Mouse (Mus musculus) cerebellum, adult 11-12 months (tissue): ENCODE measurements around the gene Dynlrb2.

Experiments
- DNase-seq: peaks from one replicate; pipeline ENCODE4 v3.0.0; 2022

Gene Dynlrb2

DNA sequence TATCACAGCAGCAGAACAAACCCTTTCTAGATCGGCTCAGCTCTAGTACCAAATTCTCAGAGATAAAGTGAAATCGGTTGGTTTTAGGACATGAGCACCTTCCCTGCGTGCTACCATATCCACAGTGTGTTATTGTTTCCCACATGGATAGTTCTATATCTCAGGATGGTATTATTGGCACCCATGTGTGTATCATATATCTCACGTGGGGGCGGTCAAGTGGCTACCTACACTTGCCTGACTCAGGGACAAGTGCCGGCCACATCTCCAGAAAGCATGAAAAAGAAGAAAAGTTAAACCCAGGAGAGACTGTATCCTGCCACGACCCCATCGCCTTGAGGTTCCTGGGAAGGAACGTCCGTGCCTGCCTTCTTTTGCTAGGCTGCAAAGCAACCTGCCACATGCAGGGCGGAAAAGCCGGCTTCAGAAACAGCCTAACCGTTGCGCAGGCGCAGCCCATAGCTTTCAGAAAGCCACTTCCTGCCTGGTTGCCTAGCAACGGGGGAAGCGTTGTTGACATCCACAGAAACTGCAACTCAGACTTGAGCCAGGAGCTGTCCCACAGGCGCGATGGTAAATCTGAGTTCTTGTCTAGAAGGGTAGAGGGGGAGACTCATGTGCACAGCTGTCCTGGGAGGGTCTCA, at the start of gene Dynlrb2:
Gene Dynlrb2, plus strand, starts transcription at position 498 of the 644 bp plus-strand sequence.
- peak; percentile 90 for DNase-seq

- no peak for DNase-seq
These were observed 46.2 kb upstream of the Dynlrb2 start for GRCm38 (mm10) chr8:116458569-116458968.

DNA sequence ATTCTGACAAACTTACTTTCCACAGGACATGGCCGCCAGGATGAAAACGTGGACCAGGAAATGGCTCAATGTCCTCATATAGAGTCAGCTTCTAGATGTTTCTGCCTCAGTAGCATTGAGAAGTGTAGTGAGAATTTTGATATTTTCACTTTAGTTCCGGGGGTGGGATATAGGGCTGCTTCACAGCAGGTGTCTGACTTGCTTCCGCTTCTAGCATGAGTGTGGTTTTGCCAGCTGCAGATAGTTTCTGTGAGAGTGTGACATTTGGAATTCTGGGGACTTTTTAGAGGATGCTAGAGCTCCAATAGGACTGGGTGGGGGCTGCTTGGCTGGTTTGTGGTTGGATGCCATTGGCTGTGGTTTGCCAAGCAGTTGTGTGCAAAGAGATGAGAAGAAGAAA, 43.3 kb upstream of the Dynlrb2 start:
- no peak for DNase-seq

- DNase-seq: no peak
These were observed 38.2 kb upstream of the Dynlrb2 start for GRCm38 (mm10) chr8:116466586-116466985.

DNA sequence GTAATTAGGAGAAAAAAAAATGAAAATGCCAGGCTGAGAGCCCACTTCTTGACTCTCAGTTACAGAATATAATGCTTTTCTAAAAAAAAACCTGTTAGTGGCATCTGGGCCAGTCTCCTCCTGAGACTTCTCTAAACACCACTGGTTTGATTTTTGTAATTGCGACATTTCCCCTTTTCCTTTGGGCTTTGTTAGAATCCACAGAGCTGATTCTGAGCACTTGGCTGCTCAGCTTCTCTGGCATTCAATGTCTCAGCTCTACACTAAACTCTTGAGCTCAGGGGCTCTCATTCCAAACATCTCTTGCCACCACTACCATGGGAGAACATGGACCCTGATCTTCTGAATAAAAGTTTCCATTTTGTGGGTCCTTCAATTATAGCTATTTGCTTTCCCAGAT, 37.7 kb upstream of the Dynlrb2 start:
- no peak for DNase-seq

- no peak for DNase-seq
These were observed 26.8 kb upstream of the Dynlrb2 start for GRCm38 (mm10) chr8:116477941-116478340.

DNA sequence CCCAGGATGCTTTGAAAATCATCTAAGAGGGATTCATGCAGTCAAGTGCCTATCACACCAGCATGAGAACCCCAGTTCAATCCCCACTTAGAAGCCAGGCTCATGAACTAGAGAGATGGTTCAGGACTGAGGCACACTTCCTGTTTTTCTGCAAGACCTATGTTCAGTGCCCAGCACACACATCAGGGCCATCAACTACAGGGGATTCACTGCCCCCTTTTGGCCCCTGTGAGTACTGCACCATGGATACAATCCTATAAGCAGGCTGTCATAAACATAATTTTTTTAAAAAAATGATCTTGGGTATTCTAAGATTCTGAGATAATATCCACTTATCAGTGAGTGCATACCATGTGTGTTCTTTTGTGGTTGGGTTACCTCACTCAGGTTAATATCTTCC, 26.1 kb upstream of the Dynlrb2 start:
- DNase-seq: no peak

- peak; percentile 59 for DNase-seq
These were observed 23.9 kb upstream of the Dynlrb2 start for GRCm38 (mm10) chr8:116480894-116481293.

DNA sequence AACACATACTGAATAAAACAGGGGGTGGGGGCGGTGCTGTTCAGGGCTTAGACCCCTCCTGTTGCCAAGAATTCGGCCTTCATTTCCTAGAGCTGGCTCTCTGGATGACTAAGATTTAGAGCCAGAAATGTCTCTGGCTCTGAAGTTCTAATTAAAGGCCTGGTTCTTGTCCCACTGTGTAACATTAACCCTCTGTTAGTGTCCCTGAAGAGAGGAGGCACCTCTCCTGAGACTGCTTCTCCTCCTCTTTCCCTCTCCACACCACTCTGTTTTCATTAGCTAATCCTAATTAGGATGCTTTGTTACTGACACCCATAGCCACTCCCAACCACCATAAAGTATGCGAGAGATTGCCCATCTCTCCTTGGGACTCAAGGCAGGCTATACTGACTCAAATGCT, 22.0 kb upstream of the Dynlrb2 start:
- DNase-seq: no peak

DNA sequence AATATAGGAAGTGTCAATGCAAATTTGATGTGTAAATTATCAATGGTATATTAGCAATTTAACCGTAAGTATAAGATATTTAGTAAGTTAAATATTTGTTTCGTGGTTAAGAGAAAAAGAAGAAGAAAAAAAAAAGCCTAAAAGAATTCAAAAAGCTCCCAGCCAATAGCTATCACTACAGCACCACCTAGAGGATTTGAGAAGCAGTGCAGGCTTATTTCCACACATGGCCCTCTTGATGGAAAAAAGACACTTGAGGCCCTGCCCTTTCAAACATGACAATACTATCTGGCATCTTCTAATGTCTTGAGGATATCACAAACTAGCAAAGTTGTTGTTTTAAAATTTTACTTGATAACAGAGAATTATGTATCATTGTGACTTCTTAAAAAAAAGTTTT, 20.7 kb upstream of the Dynlrb2 start:
- no peak for DNase-seq

DNA sequence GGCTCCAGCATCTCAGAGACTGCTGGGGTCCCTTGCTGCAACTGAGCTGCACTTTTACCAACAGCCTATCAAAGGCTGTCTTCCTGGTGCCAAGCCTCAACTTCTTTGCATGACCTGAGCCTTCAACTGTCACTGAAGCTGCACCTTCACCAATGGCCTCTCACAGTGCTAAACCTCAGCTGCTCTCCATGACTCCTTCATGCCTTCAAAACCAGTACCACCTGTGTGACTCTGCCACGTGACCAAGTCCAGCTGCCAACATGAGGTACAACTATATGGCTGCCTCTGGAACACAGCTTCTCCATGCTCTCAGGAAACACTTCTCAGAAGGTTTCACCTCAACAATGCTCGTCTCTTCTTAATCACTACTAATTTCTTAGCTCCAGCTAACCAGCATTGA, 16.2 kb upstream of the Dynlrb2 start:
- DNase-seq: no peak

DNA sequence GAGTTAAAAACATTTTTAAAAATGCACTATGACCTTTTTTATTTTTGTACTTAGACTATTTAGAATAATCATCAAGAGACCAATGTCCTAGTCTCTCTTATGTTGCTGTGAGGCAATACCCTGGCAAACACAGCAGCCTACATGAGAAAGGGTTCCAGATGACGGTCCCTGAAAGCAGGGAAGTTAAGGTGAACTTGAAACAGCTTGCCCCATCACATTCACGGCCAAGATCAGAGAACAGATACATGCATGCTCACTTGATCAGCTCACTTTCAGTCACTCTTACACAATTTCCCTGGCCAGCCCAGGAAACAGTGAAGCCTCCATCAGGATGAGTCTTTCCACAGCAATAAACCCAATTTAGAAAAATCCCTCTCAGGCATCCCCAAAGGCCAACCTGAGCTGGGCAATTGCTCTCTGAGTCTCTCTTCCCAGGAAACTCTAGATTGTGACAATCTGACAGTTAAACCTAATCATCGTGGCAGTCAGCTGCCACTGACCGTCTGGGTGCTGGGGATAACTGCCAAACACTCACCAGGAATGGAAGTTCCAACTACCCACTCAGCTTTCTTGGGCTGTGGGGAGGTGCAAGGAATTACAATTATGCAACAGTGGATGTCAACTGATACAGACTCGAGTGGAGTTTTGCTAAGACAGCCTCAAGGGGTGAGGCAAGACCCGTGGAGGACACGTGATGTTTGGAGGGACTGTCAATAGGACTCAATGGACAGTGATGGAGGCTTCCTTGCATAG, 4.5 kb upstream of the Dynlrb2 start:
- no peak for DNase-seq

GRCm38 (mm10) chr8:116508721-116509120, 3.9 kb downstream of the Dynlrb2 start:
- DNase-seq: peak; percentile 44

GRCm38 (mm10) chr8:116509247-116509646, 4.5 kb downstream of the Dynlrb2 start:
- no peak for DNase-seq

DNA sequence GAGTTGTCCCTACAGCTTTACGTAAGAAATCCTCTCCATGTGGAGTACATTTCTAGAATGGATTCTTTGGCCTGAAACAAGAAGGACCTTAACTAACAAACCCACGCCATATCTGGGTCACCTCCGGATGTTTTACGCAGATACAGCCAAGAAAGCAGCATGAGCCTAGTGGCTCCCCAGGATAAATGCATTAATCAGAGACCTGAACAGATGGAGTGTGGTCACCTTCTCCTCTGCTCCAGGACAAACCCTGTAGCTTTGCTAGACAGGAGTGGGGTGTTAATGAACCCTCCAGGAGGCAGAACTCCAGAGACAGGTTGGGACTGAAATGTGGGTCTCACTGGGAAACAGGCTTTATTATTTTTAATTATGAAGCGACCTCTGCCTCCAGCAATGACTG, 14.9 kb downstream of the Dynlrb2 start:
- peak; percentile 90 for DNase-seq

DNA sequence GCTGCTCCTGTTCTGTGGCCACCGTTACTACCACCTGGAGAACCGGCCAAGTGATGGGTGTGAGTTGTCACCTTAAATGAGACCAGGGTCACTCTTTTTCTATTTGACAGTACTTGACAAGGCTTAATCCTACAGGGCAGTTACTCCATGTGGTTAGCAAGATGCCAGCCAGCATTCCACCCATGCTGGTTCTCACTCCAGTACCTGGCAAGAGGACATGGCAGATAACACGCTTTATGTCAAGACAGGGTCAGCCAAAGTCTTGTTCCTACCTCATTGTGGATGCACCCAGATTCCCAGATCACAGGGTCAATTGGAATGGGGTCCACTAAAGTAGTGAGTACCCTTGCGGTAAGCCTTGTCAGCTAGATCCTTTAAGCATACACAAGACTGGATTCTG, 16.4 kb downstream of the Dynlrb2 start:
- peak; percentile 57 for DNase-seq

DNA sequence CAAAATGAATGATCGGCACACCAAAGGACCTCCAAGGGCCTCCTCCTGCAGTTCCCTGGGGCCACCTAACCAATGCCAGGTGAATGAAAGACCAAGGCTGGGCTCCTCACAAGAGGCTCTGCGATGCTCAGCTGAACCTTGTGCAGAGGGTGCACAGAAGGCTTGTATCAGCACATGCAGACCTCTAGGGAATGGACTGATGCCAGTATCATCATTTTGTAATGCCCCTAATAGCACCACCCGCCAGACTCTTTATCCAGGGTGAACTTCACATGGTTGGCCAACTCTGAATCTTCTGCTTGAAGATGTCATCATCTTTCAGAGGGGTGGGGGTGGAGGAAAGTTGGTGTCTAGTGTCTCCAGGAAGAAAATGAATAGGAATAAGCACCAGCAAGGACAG, 16.9 kb downstream of the Dynlrb2 start:
- DNase-seq: no peak

- DNase-seq: peak; percentile 54
These were observed 17.5 kb downstream of the Dynlrb2 start for GRCm38 (mm10) chr8:116522104-116522767.

DNA sequence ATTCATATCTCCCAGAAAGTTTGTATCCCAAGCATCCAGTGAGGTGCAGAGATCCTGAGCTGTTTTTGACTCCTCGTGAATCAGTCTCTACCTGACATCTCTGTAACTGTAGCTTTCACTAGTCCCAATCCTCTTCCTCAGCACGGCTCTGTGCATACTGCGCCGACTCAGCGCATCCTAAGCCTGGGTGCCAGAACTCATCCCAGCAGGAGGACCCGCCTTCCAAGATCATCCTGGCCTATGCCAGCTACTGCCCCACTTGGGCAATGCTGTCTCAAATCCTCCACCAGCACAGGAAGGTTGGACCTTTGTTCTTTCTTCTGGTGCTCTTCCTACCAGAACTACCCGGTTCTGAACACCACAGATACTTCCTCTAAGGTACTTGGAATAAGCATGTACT, 20.1 kb downstream of the Dynlrb2 start:
- DNase-seq: peak; percentile 76

DNA sequence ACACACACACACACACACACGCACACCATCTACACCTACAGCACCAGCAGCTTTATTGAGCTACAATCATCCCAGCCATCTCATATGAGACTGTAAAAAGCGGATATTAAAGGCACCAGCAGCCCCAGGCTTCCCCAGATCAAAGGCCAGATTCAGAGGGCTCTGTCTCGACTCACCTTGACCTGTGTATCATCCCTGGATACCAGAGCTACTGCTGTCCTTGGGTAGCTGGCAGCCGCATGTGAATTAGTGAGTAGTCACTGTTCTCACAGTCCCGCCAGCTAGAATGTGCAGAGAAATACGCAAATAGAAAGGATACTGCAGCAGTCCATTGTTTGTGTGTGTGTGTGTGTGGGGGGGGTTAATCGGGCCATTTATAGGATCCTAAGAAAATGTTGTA, 24.0 kb downstream of the Dynlrb2 start:
- DNase-seq: no peak

GRCm38 (mm10) chr8:116533081-116533480, 28.3 kb downstream of the Dynlrb2 start:
- DNase-seq: no peak

GRCm38 (mm10) chr8:116536786-116537185, 32.0 kb downstream of the Dynlrb2 start:
- no peak for DNase-seq

DNA sequence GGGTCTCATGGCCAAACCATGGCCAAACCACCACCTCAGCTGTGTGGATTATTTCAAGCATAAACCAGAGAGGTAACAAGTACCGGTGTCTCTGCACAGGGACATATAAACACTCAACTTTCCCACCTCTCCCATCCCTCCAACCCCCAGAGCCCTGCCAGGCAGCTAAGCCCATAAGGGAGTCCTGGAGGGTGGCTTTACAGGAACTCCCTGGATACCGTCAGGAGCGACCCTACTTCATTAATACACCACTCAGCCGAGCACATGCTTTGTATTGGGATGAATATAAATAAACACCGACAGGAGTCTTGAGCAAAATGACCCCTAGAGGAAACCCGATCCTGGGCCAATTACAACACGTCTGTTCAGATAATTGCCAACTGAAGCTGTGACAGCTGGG, 34.0 kb downstream of the Dynlrb2 start:
- DNase-seq: no peak

DNA sequence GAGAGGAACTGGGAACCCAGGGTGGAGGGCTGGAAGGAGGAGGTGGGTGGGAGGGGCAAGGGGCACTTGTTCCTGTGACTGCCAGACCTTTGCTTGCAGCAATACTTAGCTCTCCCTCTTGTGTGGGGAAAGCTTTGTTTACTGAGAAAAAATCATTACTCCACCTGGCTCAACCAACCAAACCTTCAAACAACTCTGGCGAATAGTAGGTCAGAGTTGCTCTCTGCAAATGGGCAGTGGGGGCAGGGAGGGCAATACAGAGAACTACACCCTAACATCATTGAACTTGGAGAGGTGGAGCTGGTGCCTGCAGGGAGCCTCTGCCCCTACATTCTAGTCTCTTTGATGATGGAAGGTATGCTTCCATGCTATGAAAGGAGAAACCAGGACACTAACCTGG, 35.4 kb downstream of the Dynlrb2 start:
- DNase-seq: no peak
